ENCODE assay signal across 15 mouse cellular contexts in the genomic region with DNA sequence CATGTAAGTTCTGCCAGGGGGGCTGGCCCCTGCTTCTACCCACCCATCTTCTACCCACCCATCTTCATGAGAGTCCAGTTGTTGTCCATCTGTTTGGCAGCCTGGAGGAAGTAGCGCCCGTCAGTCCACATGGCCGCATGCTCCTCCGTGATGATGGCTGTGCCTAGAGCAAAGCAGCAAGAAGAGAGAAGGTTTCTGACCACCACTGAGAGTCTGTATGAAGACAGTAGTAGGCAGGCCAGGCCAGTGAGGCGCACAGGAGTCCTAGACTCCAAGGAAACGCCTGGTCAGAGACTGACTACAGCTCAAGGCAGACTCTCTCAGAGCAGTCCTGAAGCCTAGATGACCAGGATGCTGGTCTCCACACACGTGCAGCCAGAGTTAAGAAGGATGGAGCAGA.
"Had no signal": no experiment of that assay in that cellular context is flagged by ENCODE, and none has a peak within 500 bp of the region (broad histone marks: within the 10 kb centered on the region; RNA-seq: fewer than 3 reads in every experiment).

No protein-coding gene starts in this region.

- H3K9me3 ChIP-seq: midbrain, embryonic 10.5 days; neural tube, embryonic 15.5 days had no signal

- H3K27me3 ChIP-seq: neural tube, embryonic 15.5 days had no signal

- H3K9ac ChIP-seq: liver, embryonic 14.5 days; neural tube, embryonic 15.5 days had no signal

- DNase-seq: kidney, adult 11 months; kidney, adult 9 months; kidney, postnatal 36 days; lung, adult 18-20 months; lung, postnatal 4 days; midbrain, embryonic 14.5 days; right cerebral cortex, adult 18-20 months; right cerebral cortex, postnatal 25 days; thymus, postnatal 36 days had no signal

- ATAC-seq: lung, postnatal 0 days had no signal

- H3K4me3 ChIP-seq: midbrain, embryonic 10.5 days; myocyte; neural tube, embryonic 15.5 days had no signal

- H3K27ac ChIP-seq: kidney, postnatal 0 days; liver, embryonic 14.5 days; midbrain, embryonic 10.5 days; neural tube, embryonic 15.5 days had no signal

- H3K4me2 ChIP-seq: neural tube, embryonic 15.5 days had no signal
